ENCODE assay signal across 15 mouse cellular contexts in genomic region chr17:67614381-67614780, GRCm38 (mm10). TPM values are rescaled to one million over a fixed set of nuclear protein-coding genes. Genes with fewer than 3 reads are reported as not detected.
"Had no signal": no experiment of that assay in that cellular context is flagged by ENCODE, and none has a peak within 500 bp of the region (broad histone marks: within the 10 kb centered on the region; RNA-seq: fewer than 3 reads in every experiment).

No protein-coding gene starts in this region.

- DNase-seq: lung, adult 18-20 months; lung, embryonic 14.5 days; lung, postnatal 10 days; lung, postnatal 4 days; midbrain, embryonic 14.5 days; retina, postnatal 1 day; right cerebral cortex, adult 18-20 months; right cerebral cortex, postnatal 25 days; right cerebral cortex, postnatal 4 days; spleen, adult 18-20 months; thymus, adult 18-20 months; thymus, postnatal 14 days; thymus, postnatal 4 days had no signal

- ATAC-seq: midbrain, embryonic 16.5 days had no signal

RNA-seq across cellular contexts. Expression of gene Lrrc30, which starts 18.1 kb away (rescaled TPM):
- total RNA-seq: megakaryocyte-erythroid progenitor cell, adult 5-6 weeks had no signal
